Mouse (Mus musculus): ENCODE data around the gene Fkbp7. TPM values are rescaled to one million over a fixed set of nuclear protein-coding genes. Genes with fewer than 3 reads are reported as not detected.

Fkbp7 gene
- 87.9 and 94.6 TPM in 2 replicates for polyA plus RNA-seq (2015; fragmentation: Nextera tagmentation; extraction: Ambion mirVana)

GRCm38 (mm10) chr2:76672966-76673392 lies at the start of gene Fkbp7:
TSS of gene Fkbp7 (minus strand) at chr2:76673116.

GRCm38 (mm10) chr2:76674725-76675427 lies 2.0 kb upstream of the Fkbp7 start, which contains the start of gene Plekha3:
TSS of gene Plekha3 (plus strand) at chr2:76675281.

DNA sequence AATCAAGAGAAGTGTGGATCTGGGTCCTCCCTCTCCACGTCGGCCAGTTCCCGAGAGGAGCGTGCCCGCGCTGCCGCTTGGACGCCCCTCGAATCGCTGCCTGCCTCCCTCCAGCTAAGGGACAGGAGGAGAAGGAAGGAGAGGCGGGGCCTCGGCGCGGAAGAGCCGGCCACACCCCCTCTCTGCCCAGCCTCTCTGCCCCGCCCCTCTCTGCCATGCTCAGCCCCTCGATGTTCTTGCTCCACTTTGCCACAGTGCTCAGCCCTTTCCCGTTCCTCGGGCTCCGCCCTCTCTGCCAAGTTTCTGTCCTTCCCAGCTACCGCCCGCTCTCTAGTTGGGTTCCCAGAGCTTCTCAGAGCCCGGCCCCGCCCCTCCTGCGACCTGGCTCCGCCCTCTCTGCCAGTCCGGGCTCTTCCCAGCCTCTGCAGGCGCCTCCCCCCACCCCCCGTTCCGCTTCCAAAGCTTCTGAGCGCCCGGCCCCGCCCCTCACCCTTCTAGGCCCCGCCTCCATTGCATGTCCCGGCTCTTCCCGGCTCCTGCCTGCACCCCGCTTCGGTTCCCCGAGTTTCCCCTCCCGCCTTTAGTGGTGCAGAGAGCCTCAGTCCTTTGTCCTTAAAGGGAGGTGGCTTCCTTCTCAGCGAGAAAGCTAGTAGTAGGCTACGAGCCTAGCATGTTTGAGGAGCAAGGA lies 24.9 kb downstream of the Fkbp7 start, which contains the start of the genes Prkra and Pjvk:
Prkra (minus strand) TSS at position 133 of the 688 bp plus-strand sequence.
Pjvk (plus strand) TSS at position 594 of the 688 bp plus-strand sequence.

Other genes starting within 250 kb of the Fkbp7 start
- 37.1 and 38.3 TPM in 2 replicates for gene Prkra, start 25.1 kb downstream of the Fkbp7 start, polyA plus RNA-seq (2015; fragmentation: Nextera tagmentation; extraction: Ambion mirVana)
- 0.27 TPM in 1 of 2 replicates, not detected in the other for gene Pjvk, start 24.6 kb downstream of the Fkbp7 start, polyA plus RNA-seq (2015; fragmentation: Nextera tagmentation; extraction: Ambion mirVana)
- gene Plekha3, start 2.2 kb upstream of the Fkbp7 start, polyA plus RNA-seq (2015; fragmentation: Nextera tagmentation; extraction: Ambion mirVana): 11.0 and 12.8 TPM in 2 replicates